Mouse (Mus musculus): ENCODE results near the gene Sema3e.

Gene Sema3e

GRCm38 (mm10) chr5:14088100-14088499 is 63.0 kb downstream of the Sema3e start:
- DNase-seq, result no peak

DNA sequence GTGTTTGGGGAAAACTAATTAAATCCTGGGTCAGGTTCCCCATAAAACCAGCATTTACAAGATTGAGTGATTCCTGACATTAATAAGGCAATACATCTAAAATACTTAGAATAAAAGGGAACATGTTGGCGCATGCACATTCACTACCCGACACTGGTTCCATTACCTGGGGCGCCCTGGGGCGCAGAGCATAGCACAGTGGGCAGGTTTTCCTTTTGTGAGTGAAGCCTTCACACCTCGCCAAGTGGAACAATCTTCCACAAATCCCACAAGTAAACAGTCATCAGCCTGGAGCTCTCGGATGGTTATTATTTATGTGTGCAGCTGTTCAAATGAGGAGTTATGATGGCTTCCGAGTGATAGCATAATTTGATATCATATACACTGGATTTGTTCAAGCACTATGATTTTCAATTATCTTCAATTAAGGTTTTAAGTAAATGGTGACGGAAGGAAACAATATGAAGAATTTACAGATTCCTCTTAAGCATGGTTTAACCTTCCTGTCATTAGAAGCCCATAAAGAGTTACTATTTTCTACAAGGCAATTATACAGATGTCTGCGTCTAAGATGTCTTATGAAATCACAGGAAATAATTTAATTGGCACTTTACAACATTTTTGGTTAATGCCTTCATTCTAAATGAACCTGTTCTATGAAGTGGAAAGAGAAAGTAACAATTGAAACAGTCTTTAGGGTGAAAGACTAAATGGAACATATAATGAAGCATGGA is 65.0 kb downstream of the Sema3e start:
- DNase-seq, result no peak

- DNase-seq, result no peak
These were observed 65.5 kb downstream of the Sema3e start for GRCm38 (mm10) chr5:14090609-14090969.

DNA sequence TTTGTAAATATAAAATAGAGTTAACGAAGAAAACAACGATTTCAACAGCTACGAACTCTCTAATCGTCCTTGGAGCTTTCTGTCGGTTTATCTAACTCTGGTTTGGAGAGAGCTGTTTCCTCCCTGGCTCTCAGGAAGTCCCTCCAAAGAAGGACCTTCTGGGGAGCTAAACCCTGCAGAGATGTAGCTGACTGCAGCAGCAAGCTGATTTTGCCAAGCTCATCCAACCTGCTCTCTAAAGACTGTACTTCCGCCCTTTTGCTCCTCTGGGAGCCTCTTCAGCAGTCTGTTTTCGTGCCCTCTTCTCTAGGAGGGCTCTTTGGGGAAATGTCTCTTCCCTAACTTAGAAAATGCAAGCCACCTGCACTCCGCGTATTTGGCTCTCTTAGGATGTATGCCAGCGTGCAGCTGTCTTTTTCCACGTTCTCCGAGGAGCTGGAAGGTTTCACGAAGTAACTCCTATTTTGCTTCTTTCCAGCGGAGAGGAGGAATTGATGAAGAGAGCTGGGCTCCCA is 67.2 kb downstream of the Sema3e start:
- no peak for DNase-seq

- DNase-seq, result no peak
These were observed 71.1 kb downstream of the Sema3e start for GRCm38 (mm10) chr5:14096196-14096595.

GRCm38 (mm10) chr5:14098677-14099076 is 73.6 kb downstream of the Sema3e start:
- DNase-seq, result no peak

GRCm38 (mm10) chr5:14107365-14107764 is 82.3 kb downstream of the Sema3e start:
- no peak for DNase-seq

DNA sequence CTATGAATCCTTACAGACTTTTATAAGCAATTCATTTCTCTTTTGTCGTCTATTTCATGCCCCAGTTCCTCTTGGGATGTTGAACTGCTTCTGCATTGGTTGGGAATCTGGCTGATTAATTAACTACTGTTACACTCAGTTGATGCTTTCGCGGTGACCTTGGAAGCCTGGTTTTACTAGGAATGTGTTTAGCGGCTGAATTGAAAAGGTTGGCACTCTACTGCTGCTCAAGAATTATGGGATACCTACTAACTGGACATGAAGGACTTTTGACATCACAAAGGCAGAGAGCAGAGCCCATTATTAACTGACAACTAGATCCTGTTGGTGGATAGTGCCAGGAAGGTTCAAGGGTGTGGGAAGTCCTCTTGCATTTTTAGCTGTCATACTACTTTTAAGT is 83.9 kb downstream of the Sema3e start:
- no peak for DNase-seq

DNA sequence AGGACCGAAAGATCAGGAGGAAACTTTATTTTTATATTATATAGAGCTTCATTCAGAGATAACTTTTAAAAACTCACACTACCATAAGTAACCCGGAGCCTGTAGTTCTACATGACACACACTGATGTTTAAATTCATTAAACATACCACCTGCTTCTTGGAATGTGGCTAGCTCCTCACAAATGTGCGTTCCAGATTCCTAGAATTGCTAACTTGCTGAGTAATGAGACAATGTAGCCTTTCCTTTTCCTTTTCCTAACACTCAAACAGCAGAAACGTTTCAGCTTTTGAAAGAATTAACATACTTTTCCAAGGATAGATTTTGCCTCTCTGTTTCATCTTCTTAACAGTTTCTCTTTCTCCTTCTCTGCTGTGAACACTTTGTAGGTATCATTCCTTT is 86.3 kb downstream of the Sema3e start:
- DNase-seq, result no peak

DNA sequence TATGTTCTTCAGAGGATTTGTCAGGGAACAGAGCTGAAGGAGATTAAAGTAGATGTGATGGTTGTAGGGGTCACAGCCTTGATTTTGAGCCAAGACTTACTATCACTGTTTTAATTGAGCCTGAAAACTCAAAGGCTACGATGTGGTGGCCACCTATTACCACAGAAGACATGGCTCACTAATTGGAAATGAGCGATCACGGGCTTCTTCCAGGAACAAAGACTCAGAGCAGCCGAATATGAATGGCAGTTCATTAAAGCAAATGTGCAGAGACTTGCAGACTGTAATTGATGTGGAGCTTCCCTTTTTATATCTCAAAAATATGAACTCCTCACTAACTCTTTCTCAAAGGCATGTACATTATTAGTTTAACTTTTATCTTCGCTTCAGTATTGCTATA is 96.8 kb downstream of the Sema3e start:
- no peak for DNase-seq

DNA sequence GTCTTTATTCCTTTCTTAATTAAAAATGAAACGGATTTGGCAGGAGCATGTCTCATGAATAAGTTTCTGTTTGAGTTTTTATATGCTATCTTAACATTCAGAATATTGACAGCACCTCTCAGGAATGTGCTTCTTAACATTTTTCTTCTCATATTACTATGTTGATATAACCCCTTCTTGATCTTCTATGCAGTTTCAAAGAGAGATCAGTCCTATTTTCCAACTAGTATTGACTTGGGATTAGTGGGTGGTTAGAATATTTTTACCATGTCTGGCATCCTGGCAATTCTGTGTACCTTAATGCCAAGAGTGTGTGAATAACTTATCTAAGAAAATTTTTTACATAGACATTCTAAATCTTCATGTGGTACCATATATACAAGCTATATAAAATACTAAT is 101.5 kb downstream of the Sema3e start:
- no peak for DNase-seq

DNA sequence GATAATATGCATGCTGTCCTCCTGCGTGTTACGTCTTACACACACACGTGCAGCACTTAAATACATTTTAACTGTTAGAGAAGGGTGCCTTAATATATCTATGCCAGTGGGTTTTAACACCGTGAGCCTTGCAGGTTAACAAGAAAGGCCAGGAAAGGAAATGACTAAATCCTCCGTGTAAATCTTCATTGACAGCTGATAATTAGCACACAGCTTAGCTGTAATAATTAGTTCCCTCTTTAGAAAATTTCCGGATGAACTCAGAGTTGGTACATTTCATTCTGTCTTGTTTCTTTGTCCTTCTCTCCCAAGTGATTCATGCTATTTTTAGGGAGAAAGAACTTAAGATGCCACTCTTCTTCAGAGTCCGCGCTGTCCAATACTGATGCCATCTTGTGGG is 110.9 kb downstream of the Sema3e start:
- no peak for DNase-seq

DNA sequence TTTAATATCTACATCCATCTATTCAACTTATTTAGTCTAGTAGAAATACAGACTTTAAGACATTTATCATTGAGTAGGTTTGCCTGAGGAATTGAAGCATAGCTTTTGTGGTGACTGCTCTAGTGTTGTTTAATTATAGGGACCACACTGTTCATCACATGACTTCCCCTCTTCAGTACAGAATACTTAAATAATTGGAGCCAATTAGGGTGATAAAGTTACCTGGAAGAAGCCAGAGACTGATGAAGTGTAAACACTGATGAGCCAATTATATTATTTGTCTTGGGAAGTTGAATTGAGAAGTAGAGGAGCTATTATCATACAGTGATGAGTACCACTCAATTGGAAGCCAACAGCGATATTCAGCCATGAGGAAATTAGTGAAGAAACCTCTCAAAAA is 113.6 kb downstream of the Sema3e start:
- no peak for DNase-seq

GRCm38 (mm10) chr5:14162579-14162978 is 137.5 kb downstream of the Sema3e start:
- no peak for DNase-seq

DNA sequence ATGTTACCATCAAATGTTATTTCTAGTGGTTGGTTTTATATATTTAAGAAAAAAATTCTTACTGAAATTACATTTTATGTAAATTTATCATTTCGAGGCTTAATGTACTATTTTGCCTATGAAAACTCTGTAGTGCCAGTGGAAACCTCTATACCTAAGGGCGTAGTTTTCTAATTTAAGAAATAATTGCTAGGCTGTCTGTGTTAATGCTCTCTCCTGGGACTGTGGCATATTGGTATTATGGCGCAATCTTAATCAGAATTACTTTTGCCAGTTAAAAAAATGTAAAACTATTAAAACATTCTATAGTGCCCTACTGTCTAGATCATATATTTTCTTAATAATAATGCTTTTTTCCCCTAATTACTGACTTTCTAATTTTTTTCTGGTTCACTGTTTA is 138.2 kb downstream of the Sema3e start:
- no peak for DNase-seq

DNA sequence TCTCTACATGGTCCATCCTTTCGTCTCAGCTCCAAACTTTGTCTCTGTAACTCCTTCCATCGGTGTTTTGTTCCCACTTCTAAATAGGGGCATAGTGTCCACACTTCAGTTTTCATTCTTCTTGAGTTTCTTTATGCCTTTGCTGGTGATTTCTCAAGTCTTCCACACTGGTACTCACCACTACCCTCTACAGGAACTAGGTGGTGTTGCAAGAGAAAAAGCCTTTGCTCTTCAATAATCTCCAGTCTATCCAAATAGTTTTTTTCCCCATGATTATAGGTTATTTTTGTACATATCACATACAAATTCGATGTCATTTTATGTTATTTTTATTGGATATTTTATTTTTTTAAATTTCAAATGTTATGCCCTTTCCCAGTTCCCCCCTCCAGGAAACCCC is 142.7 kb downstream of the Sema3e start:
- DNase-seq, result no peak

GRCm38 (mm10) chr5:14173355-14174183 is 148.5 kb downstream of the Sema3e start:
- DNase-seq, result no peak

GRCm38 (mm10) chr5:14180571-14180970 is 155.5 kb downstream of the Sema3e start:
- DNase-seq, result no peak

DNA sequence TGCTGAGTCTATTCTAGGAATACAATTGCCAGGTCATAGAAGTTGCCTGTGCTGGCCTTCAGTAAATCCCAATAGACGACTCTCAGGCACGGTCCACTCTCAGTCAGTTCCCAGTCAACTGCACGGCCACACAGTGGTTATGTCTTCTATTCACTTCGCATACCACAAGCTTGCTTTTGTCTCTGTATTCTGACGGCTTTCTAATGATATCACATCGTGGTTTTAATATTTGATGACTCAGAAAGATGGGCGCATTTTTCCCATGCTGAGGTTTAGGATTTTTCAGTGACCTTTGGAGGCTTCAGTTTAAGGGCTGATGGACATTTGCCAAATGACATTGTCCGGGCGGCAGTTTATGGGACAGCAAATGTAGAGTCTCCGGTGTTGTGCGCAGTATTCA is 157.1 kb downstream of the Sema3e start:
- no peak for DNase-seq

- no peak for DNase-seq
These were observed 170.2 kb downstream of the Sema3e start for GRCm38 (mm10) chr5:14195172-14195819.

DNA sequence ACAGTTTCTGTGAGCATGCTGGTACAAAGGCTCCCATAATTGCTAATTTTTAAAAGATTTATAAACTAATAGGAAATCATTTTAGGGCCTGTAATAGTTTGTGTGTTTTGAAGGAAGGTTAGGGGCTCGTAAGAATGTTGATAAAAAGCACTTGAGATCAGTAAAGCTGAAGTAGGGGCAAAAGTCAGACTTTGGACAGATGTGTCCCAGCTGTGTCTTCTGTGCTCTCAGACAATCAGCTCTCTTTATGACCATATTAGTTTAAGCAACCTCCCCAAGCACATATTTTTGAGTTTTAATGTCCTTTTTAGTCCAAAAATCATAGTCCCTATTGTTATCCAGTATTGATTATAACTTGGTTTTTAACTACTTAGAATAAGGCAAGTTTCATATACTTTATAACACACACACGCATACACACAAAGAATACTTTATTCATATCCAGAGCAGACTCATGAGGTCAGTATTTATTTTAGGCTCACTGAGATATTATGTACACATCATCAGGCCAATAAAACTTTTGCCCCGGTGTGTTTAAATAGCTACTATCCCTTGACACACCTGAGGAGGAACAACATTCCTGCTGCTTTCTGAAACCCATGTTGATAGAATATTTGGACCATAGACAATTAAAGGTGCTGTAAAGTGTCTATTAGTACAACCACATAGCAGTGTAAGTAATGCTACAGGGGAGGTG is 173.4 kb downstream of the Sema3e start:
- DNase-seq, result no peak

DNA sequence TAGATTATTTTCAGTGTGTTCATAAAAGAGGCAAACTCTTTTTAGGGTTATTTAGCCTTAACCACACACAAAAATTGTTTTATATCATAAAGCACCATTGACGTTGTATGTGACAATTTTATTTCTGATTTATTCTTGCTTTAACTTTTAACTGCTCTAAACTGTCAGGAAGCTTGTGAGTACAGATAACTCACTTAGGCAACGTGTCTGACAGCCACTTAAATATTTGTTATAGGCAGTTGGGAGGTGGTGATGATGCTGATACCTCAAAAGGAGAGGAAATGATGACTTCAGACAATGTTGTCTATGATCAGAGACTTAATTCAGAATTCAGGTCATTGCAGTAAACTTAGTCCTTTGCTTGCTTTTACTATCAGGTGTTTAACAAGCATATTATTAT is 181.7 kb downstream of the Sema3e start:
- no peak for DNase-seq

DNA sequence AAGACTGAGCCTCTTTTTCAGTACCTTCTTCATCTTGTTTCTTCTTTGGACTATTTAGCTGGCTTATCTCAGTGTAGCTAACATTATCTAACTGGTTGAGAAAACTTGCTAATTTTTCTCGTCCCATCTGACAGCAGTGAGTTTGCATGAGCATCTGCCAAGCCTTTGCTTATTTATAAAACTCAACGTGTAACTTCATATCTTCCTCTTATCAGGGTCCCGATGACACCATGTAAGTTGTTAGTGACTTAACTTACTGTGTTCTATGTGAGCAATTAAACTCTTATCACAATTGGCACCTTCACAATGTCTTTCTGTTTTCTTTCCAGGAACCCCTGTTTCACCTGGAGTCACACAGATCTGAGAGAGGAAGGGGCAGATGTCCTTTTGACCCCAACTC is 184.9 kb downstream of the Sema3e start:
- DNase-seq, result no peak
